Mouse (Mus musculus) embryo, embryonic 11.5 days (tissue): ENCODE results near the gene Mtnr1b.
"Not testable (repeated sequence)": the region's sequence is repeated elsewhere in the genome, so short reads cannot be mapped to it uniquely, and the experiment has no call there.

Experiments
- DNase-seq: peaks from one replicate; pipeline ENCODE4 v3.0.0-alpha.2; 2012; ENCODE audit warnings: low read depth, low spot score

The Mtnr1b gene

DNA sequence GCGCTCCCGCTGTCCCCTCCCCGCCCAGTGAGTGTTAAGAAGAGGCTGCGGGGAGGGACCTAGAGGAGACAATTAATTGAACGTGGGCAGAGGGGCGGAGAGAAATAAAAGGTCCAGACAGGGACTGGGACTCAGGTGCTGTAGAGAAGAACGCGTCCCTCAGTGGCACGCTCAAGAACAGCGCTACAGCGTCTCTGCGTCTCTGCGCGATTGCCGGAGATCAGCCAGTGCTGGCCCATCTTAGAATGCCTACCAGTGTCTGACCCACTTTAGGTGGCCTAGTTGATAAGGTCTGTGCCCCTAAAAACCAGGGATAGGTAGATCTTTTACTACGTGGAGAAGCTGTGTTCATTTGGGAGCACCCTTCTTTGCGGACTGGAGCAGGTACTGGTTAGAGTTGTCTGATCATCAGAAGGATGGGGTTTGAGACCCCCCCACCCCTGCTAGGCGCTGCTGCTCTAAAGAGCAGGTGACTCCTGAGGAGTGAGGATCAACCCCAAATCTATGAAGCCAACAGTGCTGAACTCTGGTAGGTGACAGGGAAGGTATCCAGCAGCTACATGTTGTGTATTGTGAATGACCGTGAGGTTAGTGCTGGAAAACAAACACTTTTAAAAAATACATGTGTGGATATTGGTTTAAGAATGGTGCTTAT, at the start of gene Mtnr1b:
Mtnr1b (minus strand) TSS at position 51 of the 655 bp plus-strand sequence.
- DNase-seq: no peak

- no peak for DNase-seq
These were observed 45.9 kb upstream of the Mtnr1b start for GRCm38 (mm10) chr9:15920271-15920670.

GRCm38 (mm10) chr9:15919373-15920005, 45.1 kb upstream of the Mtnr1b start:
- DNase-seq: no peak

GRCm38 (mm10) chr9:15916600-15916999, 42.2 kb upstream of the Mtnr1b start:
- no peak for DNase-seq

DNA sequence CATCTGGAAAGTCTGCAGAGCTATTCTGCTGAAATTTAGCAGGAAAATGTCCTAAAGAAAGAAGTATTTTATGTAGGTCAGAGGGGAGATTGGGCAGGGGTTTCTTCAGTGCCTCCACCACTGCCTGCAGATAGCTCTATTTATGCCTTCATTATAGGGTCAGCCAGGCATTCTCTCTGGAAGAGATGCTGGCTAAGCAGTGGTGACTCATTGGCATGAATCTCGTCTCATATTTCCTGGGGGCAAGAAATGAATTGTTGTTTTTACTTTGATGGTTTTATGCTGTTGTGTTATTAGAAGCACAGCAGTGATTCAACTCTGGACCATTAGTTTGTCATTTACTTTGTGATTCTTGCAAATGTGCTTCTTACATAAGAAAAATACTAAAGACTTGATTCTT, 38.4 kb upstream of the Mtnr1b start:
- DNase-seq: no peak

DNA sequence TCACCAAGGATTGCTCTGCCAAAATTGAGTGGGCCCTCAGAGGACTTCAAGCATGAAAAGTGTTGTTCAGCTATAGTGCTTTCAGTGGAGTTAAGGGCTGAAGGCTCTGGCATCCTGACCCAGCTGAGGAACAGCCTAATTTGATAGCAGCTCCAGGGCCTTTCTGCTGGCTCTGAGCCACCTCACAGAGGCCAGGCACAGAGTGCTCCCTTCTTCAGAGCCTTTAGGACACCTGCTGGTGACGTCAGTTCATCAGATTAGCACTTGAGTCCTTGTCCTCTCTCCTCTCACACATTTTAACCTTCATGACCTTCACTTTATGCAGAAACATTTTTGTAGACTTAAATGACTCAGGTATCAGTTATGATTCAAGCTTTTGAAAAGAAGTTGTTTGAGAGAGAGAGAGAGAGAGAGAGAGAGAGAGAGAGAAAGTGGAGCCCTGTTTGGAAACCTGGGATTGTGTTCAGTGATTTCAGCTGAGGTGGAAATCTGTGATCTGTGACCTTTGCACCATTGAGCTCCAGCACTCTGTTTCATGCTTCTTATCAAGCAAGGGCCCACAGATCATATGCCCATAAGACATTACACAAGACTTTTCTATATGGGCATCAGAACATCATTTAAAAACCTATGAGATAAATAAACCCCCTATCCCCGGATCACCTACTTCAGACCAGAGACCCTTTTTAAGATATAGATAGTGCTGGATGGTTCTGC, 35.2 kb upstream of the Mtnr1b start:
- no peak for DNase-seq

GRCm38 (mm10) chr9:15903948-15904750, 29.8 kb upstream of the Mtnr1b start:
- no peak for DNase-seq

GRCm38 (mm10) chr9:15898112-15898511, 23.8 kb upstream of the Mtnr1b start:
- no peak for DNase-seq

- DNase-seq: no peak
These were observed 12.4 kb upstream of the Mtnr1b start for GRCm38 (mm10) chr9:15886756-15887155.

- DNase-seq: no peak
These were observed 6.4 kb upstream of the Mtnr1b start for GRCm38 (mm10) chr9:15880754-15881153.

DNA sequence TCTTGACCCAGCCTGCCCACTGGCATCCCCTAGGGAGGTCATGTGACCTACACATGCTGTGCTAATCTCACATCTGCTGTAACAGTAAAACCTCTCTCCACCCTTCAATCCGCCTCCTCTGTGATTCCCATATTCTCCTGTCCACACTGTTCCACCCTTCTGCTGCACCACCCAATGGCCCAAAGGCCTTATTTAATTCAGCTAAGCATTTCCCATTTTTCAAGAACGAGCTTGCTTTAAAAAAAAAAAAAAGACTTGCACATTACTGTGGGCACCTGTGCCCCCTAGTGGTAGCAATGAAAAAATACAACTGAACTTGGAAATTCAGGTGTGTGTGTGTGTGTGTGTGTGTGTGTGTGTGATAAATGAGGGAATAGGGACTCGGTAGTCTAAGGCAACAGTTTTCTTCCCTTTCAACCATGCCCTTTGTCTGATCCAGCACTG, 5.8 kb upstream of the Mtnr1b start:
- DNase-seq: peak; percentile 19

GRCm38 (mm10) chr9:15870013-15870412, 4.3 kb downstream of the Mtnr1b start:
- DNase-seq: no peak

- DNase-seq: no peak
These were observed 4.9 kb downstream of the Mtnr1b start for GRCm38 (mm10) chr9:15869456-15869855.

DNA sequence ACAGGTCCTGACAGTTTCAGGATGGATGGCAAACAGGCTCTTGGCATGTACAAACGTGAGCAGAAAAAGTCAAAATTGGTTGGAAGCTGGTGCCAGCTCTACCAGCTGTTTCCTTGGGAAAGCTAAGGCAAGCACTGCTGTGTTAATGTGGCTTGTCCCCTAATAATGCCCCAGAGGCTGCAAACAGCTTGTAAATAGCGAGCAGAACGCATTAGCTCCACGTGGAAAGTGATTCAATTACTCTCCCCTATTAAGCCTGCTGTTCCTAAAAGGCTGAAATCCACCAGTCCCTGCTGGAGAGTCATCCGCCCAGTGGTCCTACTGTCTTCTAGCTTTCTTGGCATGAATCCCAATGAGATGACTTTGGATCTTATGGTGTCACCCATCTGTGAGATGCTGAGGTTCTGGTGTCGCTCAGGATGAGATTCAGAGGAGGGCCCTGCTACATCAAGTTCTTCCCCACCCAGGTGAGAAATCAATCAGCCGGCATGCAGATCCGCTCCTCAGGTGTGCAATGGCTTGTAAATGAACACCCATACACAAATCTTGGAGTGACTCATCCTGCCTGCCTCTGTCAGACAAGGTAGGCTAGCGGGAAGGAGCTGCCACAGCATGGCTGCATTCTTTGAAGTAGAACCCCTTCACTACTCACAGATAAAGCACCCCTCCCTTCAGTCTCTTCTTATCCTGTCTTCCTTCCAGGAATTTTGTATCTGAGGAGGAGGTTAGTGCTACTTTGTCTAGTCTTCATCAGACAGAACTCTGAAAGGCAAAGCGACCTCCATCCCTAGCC, 7.9 kb downstream of the Mtnr1b start:
- peak; percentile 5 for DNase-seq

DNA sequence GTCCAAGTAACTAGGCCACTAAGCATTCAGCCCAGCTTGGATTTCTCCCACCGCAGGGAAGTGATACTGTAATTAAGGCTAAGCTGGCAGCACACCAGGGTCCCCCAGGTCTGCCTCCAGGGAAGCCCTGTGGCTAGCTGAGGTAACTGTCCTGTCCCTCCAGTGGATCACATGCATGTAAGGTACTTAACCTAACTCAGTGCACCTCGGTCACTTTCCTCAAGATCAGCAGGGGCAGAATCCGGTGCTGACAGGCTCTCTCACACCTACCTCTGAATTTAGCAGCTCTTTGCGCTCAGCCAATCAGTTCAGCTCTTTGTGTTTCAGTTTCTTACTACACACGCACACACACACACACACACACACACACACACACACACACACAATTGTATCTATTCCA, 13.0 kb downstream of the Mtnr1b start:
- no peak for DNase-seq

- no peak for DNase-seq
These were observed 23.6 kb downstream of the Mtnr1b start for GRCm38 (mm10) chr9:15850749-15851148.

GRCm38 (mm10) chr9:15845390-15845789, 29.0 kb downstream of the Mtnr1b start:
- no peak for DNase-seq

- not testable (repeated sequence) for DNase-seq
These were observed 29.4 kb downstream of the Mtnr1b start for GRCm38 (mm10) chr9:15844936-15845335.

- no peak for DNase-seq
These were observed 61.1 kb downstream of the Mtnr1b start for GRCm38 (mm10) chr9:15813002-15813911.

DNA sequence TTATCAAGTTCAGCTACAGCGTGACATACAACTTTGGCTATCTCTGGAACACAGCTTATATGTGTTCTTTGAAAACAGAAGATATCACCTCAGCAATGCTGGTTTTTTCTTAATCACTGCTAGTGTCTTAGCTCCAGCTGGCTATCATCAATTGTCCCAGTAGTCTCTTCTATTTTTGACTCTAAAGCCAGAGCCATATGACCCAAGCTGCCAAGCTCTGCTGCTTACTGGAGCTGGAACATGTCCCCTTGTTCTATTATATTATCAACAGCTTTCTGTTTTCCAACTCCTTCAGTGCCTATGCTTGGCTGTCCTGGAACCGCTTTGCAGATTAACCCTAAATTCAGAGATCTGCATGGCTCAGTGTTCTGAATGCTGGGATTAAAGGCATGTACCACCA, 70.1 kb downstream of the Mtnr1b start:
- DNase-seq: no peak
